Mouse (Mus musculus): ENCODE measurements at regions not wholly inside any gene's neighbourhood (a gene's known extent, or its start where the extent isn't known, plus 50 kb on each side); places are given as distances from the start of the nearest gene placed in this dataset.

- peak; percentile 83 for TF ChIP-seq CTCF (conservative IDR thresholded peaks at IDR 0.05; ENCODE audit: insufficient read depth, insufficient read length, low read depth, low read length)
- TF ChIP-seq POLR2A (IDR thresholded peaks at IDR 0.05; ENCODE audit: low read depth, low read length), result no peak
These were observed 78.5 kb downstream of the Elovl4 start for GRCm38 (mm10) chr9:83727462-83728189.
